Mouse (Mus musculus): ENCODE results near the gene Cdcp2. TPM values are rescaled to one million over a fixed set of nuclear protein-coding genes. Genes with fewer than 3 reads are reported as not detected.

The Cdcp2 gene
- polyA plus RNA-seq, 1 experiment from 2014 or later, result not detected

- H3K36me3 ChIP-seq (ENCODE audit: control insufficient read depth, insufficient read depth, low read length), result no peaks in the 10 kb centered on the region
- H3K4me1 ChIP-seq (ENCODE audit: control insufficient read depth, insufficient read depth, low read length), result 0 out of 2 replicates have a peak, but pooled peaks cover 3% of the 10 kb centered on the region
- no peaks in the 10 kb centered on the region for H3K9me3 ChIP-seq (ENCODE audit: control insufficient read depth, low read depth, low read length)
- H3K27me3 ChIP-seq (ENCODE audit: control insufficient read depth, insufficient read depth, low read length), result no peaks in the 10 kb centered on the region
- no peak overlapping the region for H3K4me3 ChIP-seq (ENCODE audit: low read depth, low read length)
- no peak for ATAC-seq (ENCODE audit: insufficient number of reproducible peaks, insufficient read depth, low FRiP score, low read depth)
- H3K27ac ChIP-seq (ENCODE audit: low read length), result no peak overlapping the region
- H3K4me2 ChIP-seq (replicated peaks; ENCODE audit: low read depth, low read length), result no peak overlapping the region
- H3K9ac ChIP-seq (replicated peaks; ENCODE audit: low read depth, low read length), result no peak overlapping the region
Measured at GRCm38 (mm10) chr4:107079716-107080115, 17.0 kb upstream of the Cdcp2 start.

- Histone ChIP-seq H3K36me3 (ENCODE audit: control insufficient read depth, insufficient read depth, low read length) (no peaks in the 10 kb centered on the region), H3K9ac (replicated peaks; ENCODE audit: low read depth, low read length) (no peak overlapping the region), H3K4me1 (ENCODE audit: control insufficient read depth, insufficient read depth, low read length) (no peaks in the 10 kb centered on the region), H3K9me3 (ENCODE audit: control insufficient read depth, low read depth, low read length) (no peaks in the 10 kb centered on the region), H3K4me3 (ENCODE audit: low read depth, low read length) (no peak overlapping the region), H3K27ac (ENCODE audit: low read length) (no peak overlapping the region), H3K4me2 (replicated peaks; ENCODE audit: low read depth, low read length) (no peak overlapping the region), H3K27me3 (ENCODE audit: control insufficient read depth, insufficient read depth, low read length) (no peaks in the 10 kb centered on the region)
- 88% methylated on average over 3 of the region's 3 CpGs for WGBS
- no peak for ATAC-seq (ENCODE audit: insufficient number of reproducible peaks, insufficient read depth, low FRiP score, low read depth)
Measured at GRCm38 (mm10) chr4:107082185-107082584, 14.5 kb upstream of the Cdcp2 start.

GRCm38 (mm10) chr4:107083126-107083525 lies 13.6 kb upstream of the Cdcp2 start:
- no peaks in the 10 kb centered on the region for H3K27me3 ChIP-seq (ENCODE audit: control insufficient read depth, insufficient read depth, low read length)
- H3K9ac ChIP-seq (replicated peaks; ENCODE audit: low read depth, low read length), result no peak overlapping the region
- no peak overlapping the region for H3K27ac ChIP-seq (ENCODE audit: low read length)
- no peaks in the 10 kb centered on the region for H3K9me3 ChIP-seq (ENCODE audit: control insufficient read depth, low read depth, low read length)
- H3K36me3 ChIP-seq (ENCODE audit: control insufficient read depth, insufficient read depth, low read length), result no peaks in the 10 kb centered on the region
- no peaks in the 10 kb centered on the region for H3K4me1 ChIP-seq (ENCODE audit: control insufficient read depth, insufficient read depth, low read length)
- H3K4me2 ChIP-seq (replicated peaks; ENCODE audit: low read depth, low read length), result no peak overlapping the region
- no peak overlapping the region for H3K4me3 ChIP-seq (ENCODE audit: low read depth, low read length)
- no peak for ATAC-seq (ENCODE audit: insufficient number of reproducible peaks, insufficient read depth, low FRiP score, low read depth)
- WGBS, result 83% methylated on average over 4 of the region's 4 CpGs

GRCm38 (mm10) chr4:107084343-107084742 lies 12.3 kb upstream of the Cdcp2 start:
- no peaks in the 10 kb centered on the region for H3K27me3 ChIP-seq (ENCODE audit: control insufficient read depth, insufficient read depth, low read length)
- no peaks in the 10 kb centered on the region for H3K4me1 ChIP-seq (ENCODE audit: control insufficient read depth, insufficient read depth, low read length)
- H3K4me2 ChIP-seq (replicated peaks; ENCODE audit: low read depth, low read length), result no peak overlapping the region
- no peak overlapping the region for H3K27ac ChIP-seq (ENCODE audit: low read length)
- 40% methylated on average over 1 of the region's 1 CpGs for WGBS
- H3K4me3 ChIP-seq (ENCODE audit: low read depth, low read length), result no peak overlapping the region
- no peak for ATAC-seq (ENCODE audit: insufficient number of reproducible peaks, insufficient read depth, low FRiP score, low read depth)
- no peaks in the 10 kb centered on the region for H3K36me3 ChIP-seq (ENCODE audit: control insufficient read depth, insufficient read depth, low read length)
- no peak overlapping the region for H3K9ac ChIP-seq (replicated peaks; ENCODE audit: low read depth, low read length)
- no peaks in the 10 kb centered on the region for H3K9me3 ChIP-seq (ENCODE audit: control insufficient read depth, low read depth, low read length)

GRCm38 (mm10) chr4:107084858-107085257 lies 11.8 kb upstream of the Cdcp2 start:
- peak; percentile 63; the same call in 1 of the 2 replicates for ATAC-seq (ENCODE audit: insufficient number of reproducible peaks, insufficient read depth, low FRiP score, low read depth)
- 19% methylated on average over 6 of the region's 6 CpGs for WGBS
- H3K9me3 ChIP-seq (ENCODE audit: control insufficient read depth, low read depth, low read length), result no peaks in the 10 kb centered on the region
- H3K27ac ChIP-seq (ENCODE audit: low read length), result no peak overlapping the region
- no peak overlapping the region for H3K9ac ChIP-seq (replicated peaks; ENCODE audit: low read depth, low read length)
- no peak overlapping the region for H3K4me3 ChIP-seq (ENCODE audit: low read depth, low read length)
- no peaks in the 10 kb centered on the region for H3K27me3 ChIP-seq (ENCODE audit: control insufficient read depth, insufficient read depth, low read length)
- no peak overlapping the region for H3K4me2 ChIP-seq (replicated peaks; ENCODE audit: low read depth, low read length)
- no peaks in the 10 kb centered on the region for H3K4me1 ChIP-seq (ENCODE audit: control insufficient read depth, insufficient read depth, low read length)
- H3K36me3 ChIP-seq (ENCODE audit: control insufficient read depth, insufficient read depth, low read length), result no peaks in the 10 kb centered on the region

- Histone ChIP-seq H3K36me3 (ENCODE audit: control insufficient read depth, insufficient read depth, low read length) (no peaks in the 10 kb centered on the region), H3K9me3 (ENCODE audit: control insufficient read depth, low read depth, low read length) (no peaks in the 10 kb centered on the region), H3K4me1 (ENCODE audit: control insufficient read depth, insufficient read depth, low read length) (no peaks in the 10 kb centered on the region), H3K4me3 (ENCODE audit: low read depth, low read length) (no peak overlapping the region), H3K27ac (ENCODE audit: low read length) (no peak overlapping the region), H3K4me2 (replicated peaks; ENCODE audit: low read depth, low read length) (no peak overlapping the region), H3K9ac (replicated peaks; ENCODE audit: low read depth, low read length) (no peak overlapping the region), H3K27me3 (ENCODE audit: control insufficient read depth, insufficient read depth, low read length) (no peaks in the 10 kb centered on the region)
- WGBS, result 77% methylated on average over 14 of the region's 14 CpGs
- ATAC-seq (ENCODE audit: insufficient number of reproducible peaks, insufficient read depth, low FRiP score, low read depth), result no peak
Measured at GRCm38 (mm10) chr4:107091696-107092095, 5.0 kb upstream of the Cdcp2 start.

GRCm38 (mm10) chr4:107094484-107095187 lies 2.1 kb upstream of the Cdcp2 start:
- no peaks in the 10 kb centered on the region for H3K9me3 ChIP-seq (ENCODE audit: control insufficient read depth, low read depth, low read length)
- H3K4me3 ChIP-seq (ENCODE audit: low read depth, low read length), result no peak overlapping the region
- 79% methylated on average over 16 of the region's 16 CpGs for WGBS
- no peaks in the 10 kb centered on the region for H3K27me3 ChIP-seq (ENCODE audit: control insufficient read depth, insufficient read depth, low read length)
- no peaks in the 10 kb centered on the region for H3K36me3 ChIP-seq (ENCODE audit: control insufficient read depth, insufficient read depth, low read length)
- no peak overlapping the region for H3K4me2 ChIP-seq (replicated peaks; ENCODE audit: low read depth, low read length)
- ATAC-seq (ENCODE audit: insufficient number of reproducible peaks, insufficient read depth, low FRiP score, low read depth), result no peak
- 0 out of 2 replicates have a peak, but pooled peaks cover 4% of the 10 kb centered on the region for H3K4me1 ChIP-seq (ENCODE audit: control insufficient read depth, insufficient read depth, low read length)
- H3K27ac ChIP-seq (ENCODE audit: low read length), result no peak overlapping the region
- H3K9ac ChIP-seq (replicated peaks; ENCODE audit: low read depth, low read length), result no peak overlapping the region

GRCm38 (mm10) chr4:107096043-107096442 lies 648 bp upstream of the Cdcp2 start:
- no peak overlapping the region for H3K4me3 ChIP-seq (ENCODE audit: low read depth, low read length)
- WGBS, result 62% methylated on average over 6 of the region's 6 CpGs
- no peaks in the 10 kb centered on the region for H3K36me3 ChIP-seq (ENCODE audit: control insufficient read depth, insufficient read depth, low read length)
- no peak overlapping the region for H3K27ac ChIP-seq (ENCODE audit: low read length)
- no peaks in the 10 kb centered on the region for H3K9me3 ChIP-seq (ENCODE audit: control insufficient read depth, low read depth, low read length)
- ATAC-seq (ENCODE audit: insufficient number of reproducible peaks, insufficient read depth, low FRiP score, low read depth), result no peak
- H3K4me2 ChIP-seq (replicated peaks; ENCODE audit: low read depth, low read length), result no peak overlapping the region
- no peak overlapping the region for H3K9ac ChIP-seq (replicated peaks; ENCODE audit: low read depth, low read length)
- H3K4me1 ChIP-seq (ENCODE audit: control insufficient read depth, insufficient read depth, low read length), result 0 out of 2 replicates have a peak, but pooled peaks cover 4% of the 10 kb centered on the region
- H3K27me3 ChIP-seq (ENCODE audit: control insufficient read depth, insufficient read depth, low read length), result no peaks in the 10 kb centered on the region

GRCm38 (mm10) chr4:107097871-107098270 lies 1.2 kb downstream of the Cdcp2 start:
- Histone ChIP-seq H3K4me2 (replicated peaks; ENCODE audit: low read depth, low read length) (no peak overlapping the region), H3K27me3 (ENCODE audit: control insufficient read depth, insufficient read depth, low read length) (no peaks in the 10 kb centered on the region), H3K36me3 (ENCODE audit: control insufficient read depth, insufficient read depth, low read length) (no peaks in the 10 kb centered on the region), H3K27ac (ENCODE audit: low read length) (no peak overlapping the region), H3K4me1 (ENCODE audit: control insufficient read depth, insufficient read depth, low read length) (0 out of 2 replicates have a peak, but pooled peaks cover 4% of the 10 kb centered on the region), H3K4me3 (ENCODE audit: low read depth, low read length) (no peak overlapping the region), H3K9ac (replicated peaks; ENCODE audit: low read depth, low read length) (no peak overlapping the region), H3K9me3 (ENCODE audit: control insufficient read depth, low read depth, low read length) (no peaks in the 10 kb centered on the region)
- ATAC-seq (ENCODE audit: insufficient number of reproducible peaks, insufficient read depth, low FRiP score, low read depth), result no peak
- WGBS, result 42% methylated on average over 15 of the region's 15 CpGs
